Mouse (Mus musculus): Measurements from ENCODE around the gene Ptprn2. TPM values are rescaled to one million over a fixed set of nuclear protein-coding genes. Genes with fewer than 3 reads are reported as not detected.

The Ptprn2 gene
- polyA plus RNA-seq, 1 experiment from 2014 or later, result 0.16 TPM

DNA sequence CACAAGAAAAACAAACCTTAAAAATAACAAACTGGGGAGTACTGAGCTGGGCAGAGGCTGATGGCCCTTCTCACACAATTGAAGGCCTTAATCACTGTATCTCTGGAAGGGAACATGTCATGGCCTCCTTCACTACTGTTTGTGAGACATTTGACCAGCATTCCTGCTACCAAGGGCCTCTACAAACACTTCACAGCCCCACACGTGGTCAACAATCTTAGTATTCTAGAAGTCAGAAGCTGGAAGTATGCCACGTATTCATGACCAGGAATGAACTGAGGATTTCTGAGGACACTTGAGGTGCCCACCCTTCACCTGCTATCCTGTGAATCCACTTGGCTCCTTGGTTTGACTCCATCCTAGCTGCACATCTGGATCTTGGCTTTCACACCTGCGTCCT, 302.8 kb downstream of the Ptprn2 start:
- no peak overlapping the region for H3K27ac ChIP-seq
- DNase-seq (ENCODE audit: low spot score), result no peak
- 73% methylated on average over 3 of the region's 3 CpGs for WGBS

GRCm38 (mm10) chr12:116803331-116803730, 317.8 kb downstream of the Ptprn2 start:
- H3K4me3 ChIP-seq, result no peak overlapping the region
- WGBS, result 87% methylated on average over 5 of the region's 5 CpGs
- no peaks in the 10 kb centered on the region for H3K27me3 ChIP-seq (ENCODE audit: insufficient read depth, poor library complexity, severe bottlenecking)
- DNase-seq (ENCODE audit: low spot score), result no peak
- no peak overlapping the region for H3K27ac ChIP-seq
- H3K4me1 ChIP-seq, result peaks cover 9% of the 10 kb centered on the region; the same call in 1 of the 2 replicates
- no peaks in the 10 kb centered on the region for H3K9me3 ChIP-seq
- H3K36me3 ChIP-seq, result no peaks in the 10 kb centered on the region

More for the DNA sequence above, 302.8 kb downstream of the Ptprn2 start:
- Histone ChIP-seq H3K4me1 (no peaks in the 10 kb centered on the region), H3K36me3 (no peaks in the 10 kb centered on the region), H3K9me3 (no peaks in the 10 kb centered on the region), H3K4me3 (no peak overlapping the region), H3K27me3 (ENCODE audit: insufficient read depth, poor library complexity, severe bottlenecking) (no peaks in the 10 kb centered on the region)

DNA sequence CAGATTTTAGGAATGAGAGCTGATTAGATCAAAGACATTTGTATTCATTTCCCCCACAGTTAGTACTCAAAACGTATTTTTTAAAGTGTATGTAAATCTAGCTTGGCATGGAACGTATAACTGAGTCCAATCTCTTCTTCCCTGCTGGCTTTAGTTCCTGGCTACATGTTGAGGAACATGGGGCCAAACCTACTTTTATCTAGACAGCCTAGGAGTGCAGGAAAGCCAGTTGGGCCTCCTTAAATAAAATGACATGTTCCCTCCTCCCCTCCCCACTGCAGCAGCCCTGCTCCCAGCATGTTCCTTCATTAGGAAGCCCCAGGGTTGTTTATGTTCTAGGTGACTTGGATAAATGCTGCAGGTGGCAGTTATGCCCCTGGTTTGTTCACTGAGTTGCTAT, 319.2 kb downstream of the Ptprn2 start:
- no peak overlapping the region for H3K4me3 ChIP-seq
- WGBS, result 64% methylated on average over 2 of the region's 2 CpGs
- H3K27me3 ChIP-seq (ENCODE audit: insufficient read depth, poor library complexity, severe bottlenecking), result no peaks in the 10 kb centered on the region
- no peak for DNase-seq (ENCODE audit: low spot score)
- peaks cover 9% of the 10 kb centered on the region; the same call in 1 of the 2 replicates for H3K4me1 ChIP-seq
- no peaks in the 10 kb centered on the region for H3K9me3 ChIP-seq
- H3K36me3 ChIP-seq, result no peaks in the 10 kb centered on the region
- no peak overlapping the region for H3K27ac ChIP-seq

DNA sequence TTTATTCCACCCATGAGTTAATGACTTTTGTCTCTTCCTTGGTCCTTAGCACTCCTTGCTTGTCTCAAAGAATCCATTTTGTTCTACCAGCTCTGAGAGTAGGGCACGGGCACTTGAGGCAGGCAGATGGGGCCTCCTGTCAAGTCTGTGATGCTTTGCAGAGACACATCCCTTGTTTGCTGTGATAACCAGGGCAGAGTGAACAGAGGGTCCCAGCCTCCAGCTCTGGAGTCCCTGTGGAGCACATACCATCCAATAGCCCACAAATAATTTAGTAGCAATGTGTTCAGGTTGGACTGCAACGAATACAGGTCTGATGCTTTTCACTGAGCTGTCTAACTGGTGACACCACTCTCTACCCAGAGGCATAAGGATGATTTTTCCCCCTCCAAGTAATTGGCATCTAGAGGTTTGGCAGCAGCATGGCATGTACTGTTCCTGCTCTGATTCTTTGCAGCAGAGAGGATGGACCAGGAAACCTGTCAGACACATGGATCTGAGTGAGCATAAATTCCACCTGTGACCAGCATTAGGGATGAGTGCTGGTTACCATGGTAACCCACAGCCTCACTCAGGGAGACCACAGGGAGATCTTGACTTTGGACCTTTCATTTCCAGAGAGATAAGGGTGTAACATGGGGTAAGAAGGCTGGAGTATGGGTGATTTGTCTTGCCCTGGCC, 319.7 kb downstream of the Ptprn2 start:
- H3K9me3 ChIP-seq, result no peaks in the 10 kb centered on the region
- H3K36me3 ChIP-seq, result no peaks in the 10 kb centered on the region
- WGBS, result 41% methylated on average over 2 of the region's 2 CpGs
- H3K27me3 ChIP-seq (ENCODE audit: insufficient read depth, poor library complexity, severe bottlenecking), result no peaks in the 10 kb centered on the region
- no peak overlapping the region for H3K4me3 ChIP-seq
- peaks cover 9% of the 10 kb centered on the region; the same call in 1 of the 2 replicates for H3K4me1 ChIP-seq
- H3K27ac ChIP-seq, result no peak overlapping the region
- DNase-seq (ENCODE audit: low spot score), result no peak

- WGBS, result 88% methylated on average over 2 of the region's 2 CpGs
- Histone ChIP-seq H3K27ac (no peak overlapping the region), H3K4me3 (no peak overlapping the region), H3K9me3 (no peaks in the 10 kb centered on the region), H3K36me3 (no peaks in the 10 kb centered on the region), H3K4me1 (peaks cover 9% of the 10 kb centered on the region; the same call in 1 of the 2 replicates), H3K27me3 (ENCODE audit: insufficient read depth, poor library complexity, severe bottlenecking) (no peaks in the 10 kb centered on the region)
- no peak for DNase-seq (ENCODE audit: low spot score)
Measured at GRCm38 (mm10) chr12:116806089-116806488, 320.6 kb downstream of the Ptprn2 start.

DNA sequence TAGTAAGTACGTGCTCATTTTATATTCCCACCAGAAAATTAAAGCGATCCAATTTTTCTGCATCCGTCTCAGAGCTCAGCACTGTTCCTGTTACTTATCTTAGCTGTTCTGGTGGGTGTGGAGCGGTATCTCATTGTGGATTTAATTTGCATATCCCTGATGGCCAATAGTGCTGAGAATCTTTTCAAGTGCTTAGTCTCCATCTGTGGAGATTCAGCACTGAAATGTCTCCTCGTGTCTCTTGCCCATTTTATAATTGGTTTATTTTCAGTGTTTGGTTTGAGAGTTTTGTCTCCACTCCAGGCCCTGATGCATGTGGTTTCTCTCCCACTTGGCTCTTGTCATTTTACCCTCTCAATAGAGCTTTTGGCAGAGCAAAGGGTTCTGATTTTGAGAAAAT, 327.5 kb downstream of the Ptprn2 start:
- Histone ChIP-seq H3K4me1 (no peaks in the 10 kb centered on the region), H3K36me3 (no peaks in the 10 kb centered on the region), H3K4me3 (no peak overlapping the region), H3K27me3 (ENCODE audit: insufficient read depth, poor library complexity, severe bottlenecking) (no peaks in the 10 kb centered on the region), H3K27ac (no peak overlapping the region), H3K9me3 (no peaks in the 10 kb centered on the region)
- no peak for DNase-seq (ENCODE audit: low spot score)
- WGBS, result 83% methylated on average over 5 of the region's 5 CpGs

GRCm38 (mm10) chr12:116819836-116820235, 334.3 kb downstream of the Ptprn2 start:
- Histone ChIP-seq H3K27me3 (ENCODE audit: insufficient read depth, poor library complexity, severe bottlenecking) (no peaks in the 10 kb centered on the region), H3K4me1 (no peaks in the 10 kb centered on the region), H3K9me3 (no peaks in the 10 kb centered on the region), H3K36me3 (no peaks in the 10 kb centered on the region), H3K4me3 (no peak overlapping the region), H3K27ac (no peak overlapping the region)
- DNase-seq (ENCODE audit: low spot score), result no peak
- 65% methylated on average over 2 of the region's 2 CpGs for WGBS

- no peaks in the 10 kb centered on the region for H3K4me1 ChIP-seq
- no peaks in the 10 kb centered on the region for H3K36me3 ChIP-seq
- no peak overlapping the region for H3K4me3 ChIP-seq
- no peaks in the 10 kb centered on the region for H3K9me3 ChIP-seq
- H3K27me3 ChIP-seq (ENCODE audit: insufficient read depth, poor library complexity, severe bottlenecking), result no peaks in the 10 kb centered on the region
- H3K27ac ChIP-seq, result no peak overlapping the region
- DNase-seq (ENCODE audit: low spot score), result no peak
- WGBS, result 86% methylated on average over 3 of the region's 3 CpGs
Measured at GRCm38 (mm10) chr12:116823341-116823740, 337.8 kb downstream of the Ptprn2 start.

GRCm38 (mm10) chr12:116827748-116828147, 342.2 kb downstream of the Ptprn2 start:
- Histone ChIP-seq H3K9me3 (no peaks in the 10 kb centered on the region), H3K4me1 (no peaks in the 10 kb centered on the region), H3K27me3 (ENCODE audit: insufficient read depth, poor library complexity, severe bottlenecking) (no peaks in the 10 kb centered on the region), H3K27ac (no peak overlapping the region), H3K4me3 (no peak overlapping the region), H3K36me3 (no peaks in the 10 kb centered on the region)
- WGBS, result 41% methylated on average over 7 of the region's 7 CpGs
- DNase-seq (ENCODE audit: low spot score), result no peak

DNA sequence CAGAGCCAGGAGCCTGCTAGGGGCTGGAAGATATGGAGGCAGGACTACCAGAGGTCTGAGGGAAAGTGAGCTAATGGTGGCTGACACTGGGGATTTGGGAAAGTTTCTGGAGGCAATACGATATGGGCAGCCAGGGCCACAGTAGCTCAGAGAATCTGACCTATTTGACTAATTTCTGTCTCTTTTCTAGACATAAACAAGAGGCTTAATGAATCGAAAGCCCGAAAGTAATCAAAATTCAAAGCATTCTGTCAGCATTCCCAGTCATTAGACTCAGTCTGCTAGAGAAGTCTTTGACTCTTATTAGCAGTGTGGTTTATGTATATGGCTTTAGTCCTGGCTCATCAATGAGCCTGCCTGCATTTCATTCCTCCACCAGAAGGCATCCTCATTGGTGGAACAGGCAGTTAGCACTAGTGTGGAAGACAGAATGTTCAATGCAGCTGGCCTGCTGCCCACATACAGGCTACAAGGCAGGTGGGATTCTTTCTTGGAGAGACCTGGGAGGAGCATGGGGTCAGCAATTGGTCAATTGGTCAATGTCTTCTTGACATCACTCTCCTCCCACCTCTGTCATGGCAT, 353.2 kb downstream of the Ptprn2 start:
- Histone ChIP-seq H3K9me3 (no peaks in the 10 kb centered on the region), H3K4me3 (no peak overlapping the region), H3K36me3 (no peaks in the 10 kb centered on the region), H3K4me1 (0 out of 2 replicates have a peak, but pooled peaks cover 7% of the 10 kb centered on the region), H3K27ac (no peak overlapping the region), H3K27me3 (ENCODE audit: insufficient read depth, poor library complexity, severe bottlenecking) (no peaks in the 10 kb centered on the region)
- WGBS, result 85% methylated on average over 3 of the region's 3 CpGs
- DNase-seq (ENCODE audit: low spot score), result no peak

GRCm38 (mm10) chr12:116842723-116843272, 357.3 kb downstream of the Ptprn2 start:
- 79% methylated on average over 8 of the region's 8 CpGs for WGBS
- DNase-seq (ENCODE audit: low spot score), result no peak
- H3K9me3 ChIP-seq, result no peaks in the 10 kb centered on the region

DNA sequence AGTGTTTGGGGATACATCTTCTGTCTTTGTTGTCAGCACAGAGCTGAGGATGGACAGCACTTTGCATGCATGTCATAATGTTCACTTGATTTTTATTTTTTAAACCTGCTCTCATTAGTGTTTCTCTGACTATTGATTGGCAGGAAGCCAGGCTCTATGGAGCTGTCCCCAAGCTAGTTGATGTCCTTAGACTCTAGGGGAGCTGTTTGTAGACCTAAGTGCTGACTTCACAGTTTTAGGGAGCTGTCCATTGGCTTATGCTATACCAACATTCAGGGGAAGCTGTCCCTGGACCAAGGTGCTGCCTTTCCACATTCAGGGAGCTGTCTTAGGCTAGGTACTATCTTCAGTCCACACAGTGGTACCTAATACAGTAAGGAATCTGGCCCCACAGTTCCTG, 360.7 kb downstream of the Ptprn2 start:
- no peaks in the 10 kb centered on the region for H3K9me3 ChIP-seq
- no peak for DNase-seq (ENCODE audit: low spot score)
- H3K4me3 ChIP-seq, result no peak overlapping the region
- H3K36me3 ChIP-seq, result no peaks in the 10 kb centered on the region
- no peaks in the 10 kb centered on the region for H3K4me1 ChIP-seq
- H3K27ac ChIP-seq, result no peak overlapping the region
- H3K27me3 ChIP-seq (ENCODE audit: insufficient read depth, poor library complexity, severe bottlenecking), result no peaks in the 10 kb centered on the region

More at GRCm38 (mm10) chr12:116842723-116843272, 357.3 kb downstream of the Ptprn2 start:
- H3K27ac ChIP-seq, result no peak overlapping the region
- H3K4me3 ChIP-seq, result no peak overlapping the region
- H3K27me3 ChIP-seq (ENCODE audit: insufficient read depth, poor library complexity, severe bottlenecking), result no peaks in the 10 kb centered on the region
- H3K36me3 ChIP-seq, result no peaks in the 10 kb centered on the region
- H3K4me1 ChIP-seq, result 0 out of 2 replicates have a peak, but pooled peaks cover 7% of the 10 kb centered on the region

GRCm38 (mm10) chr12:116847021-116847420, 361.5 kb downstream of the Ptprn2 start:
- H3K4me1 ChIP-seq, result no peaks in the 10 kb centered on the region
- 70% methylated on average over 4 of the region's 4 CpGs for WGBS

More at GRCm38 (mm10) chr12:116847021-116847420, 361.5 kb downstream of the Ptprn2 start:
- Histone ChIP-seq H3K4me3 (no peak overlapping the region), H3K27ac (no peak overlapping the region), H3K9me3 (no peaks in the 10 kb centered on the region), H3K27me3 (ENCODE audit: insufficient read depth, poor library complexity, severe bottlenecking) (no peaks in the 10 kb centered on the region), H3K36me3 (no peaks in the 10 kb centered on the region)
- DNase-seq (ENCODE audit: low spot score), result no peak

All from heart, embryonic 10.5 days (tissue).